Mouse (Mus musculus): ENCODE data around the gene Dgat2.

GRCm38 (mm10) chr7:99154648-99155151 lies 27.8 kb downstream of the Dgat2 start:
- TF ChIP-seq POLR2A (IDR thresholded peaks at IDR 0.05; ENCODE audit: borderline replicate concordance, extremely low read depth, insufficient read depth, insufficient read length, poor library complexity, severe bottlenecking): no peak
- no peak for TF ChIP-seq CTCF (IDR thresholded peaks at IDR 0.05; ENCODE audit: borderline replicate concordance, extremely low read depth, insufficient read depth, insufficient read length)

Measured in brain, embryonic 14.5 days (tissue).